Mouse (Mus musculus) gastrocnemius, postnatal 10 days (tissue): ENCODE results near the gene Rfxank. TPM values are rescaled to one million over a fixed set of nuclear protein-coding genes. Genes with fewer than 3 reads are reported as not detected.
A peak's percentile ranks its signal among the peaks of the same experiment; 100 is the strongest.

Experiments used
- DNase-seq: peaks from one replicate; pipeline ENCODE4 v3.0.0; 2021; ENCODE audit warnings: mixed read lengths
- long read RNA-seq, 2 experiments: library from polyadenylated mRNA; stranded (forward); transcript quantifications; one replicate each; pipeline ENCODE4 v2.0.0; 2021
- total RNA-seq, 2 experiments: library from RNA; stranded (reverse); gene quantifications; 2 replicates each; pipeline ENCODE4 v1.2.3; 2021

Rfxank gene
- 10 to 100 TPM in 1 of 2 experiments, 1 to 10 TPM in 1; 8.2 to 10.1 TPM for total RNA-seq
- long read RNA-seq, experiment 1, transcript Rfxank-201 (9 exons, 3,609 nt), result major isoform, 5 of 7 reads
- long read RNA-seq, experiment 1, partial matches to known transcripts, result 0 of 7 reads
- long read RNA-seq, experiment 1, other reads (novel, unspliced or antisense), result 1 of 7 reads
- long read RNA-seq, experiment 2, transcript Rfxank-201 (9 exons, 3,609 nt), result major isoform, 5 of 5 reads
- long read RNA-seq, experiment 2, partial matches to known transcripts, result 0 of 5 reads
- long read RNA-seq, experiment 2, other reads (novel, unspliced or antisense), result 0 of 5 reads

GRCm38 (mm10) chr8:70139026-70139857, at the start of gene Rfxank, which contains the start of the genes Borcs8 and Mef2b:
TSS of gene Rfxank (minus strand) at chr8:70139154.
TSS of gene Borcs8 (plus strand) at chr8:70139499.
TSS of gene Mef2b (plus strand) at chr8:70139711.
- DNase-seq, result peak; percentile 98

GRCm38 (mm10) chr8:70188707-70189106, 49.8 kb upstream of the Rfxank start:
- no peak for DNase-seq

GRCm38 (mm10) chr8:70183194-70183593, 44.2 kb upstream of the Rfxank start:
- DNase-seq, result no peak

- no peak for DNase-seq
Measured at GRCm38 (mm10) chr8:70181903-70182252, 42.9 kb upstream of the Rfxank start.

GRCm38 (mm10) chr8:70181212-70181902, 42.4 kb upstream of the Rfxank start:
- no peak for DNase-seq

- DNase-seq, result no peak
Measured at GRCm38 (mm10) chr8:70179082-70179481, 40.1 kb upstream of the Rfxank start.

- no peak for DNase-seq
Measured at GRCm38 (mm10) chr8:70178231-70178630, 39.3 kb upstream of the Rfxank start.

- DNase-seq, result no peak
Measured at GRCm38 (mm10) chr8:70174079-70174478, 35.1 kb upstream of the Rfxank start.

GRCm38 (mm10) chr8:70173320-70173719, 34.4 kb upstream of the Rfxank start:
- DNase-seq, result no peak

- DNase-seq, result peak; percentile 84
Measured at GRCm38 (mm10) chr8:70172043-70172681, 33.2 kb upstream of the Rfxank start, which contains the start of gene Tmem161a. TSS of gene Tmem161a (plus strand) at chr8:70172356.

- no peak for DNase-seq
Measured at GRCm38 (mm10) chr8:70171240-70171639, 32.3 kb upstream of the Rfxank start.

GRCm38 (mm10) chr8:70170748-70171147, 31.8 kb upstream of the Rfxank start:
- no peak for DNase-seq

GRCm38 (mm10) chr8:70170116-70170515, 31.2 kb upstream of the Rfxank start:
- no peak for DNase-seq

GRCm38 (mm10) chr8:70166504-70167110, 27.7 kb upstream of the Rfxank start:
- DNase-seq, result peak; percentile 83

- no peak for DNase-seq
Measured at GRCm38 (mm10) chr8:70163316-70163715, 24.4 kb upstream of the Rfxank start.

GRCm38 (mm10) chr8:70160015-70160414, 21.1 kb upstream of the Rfxank start:
- no peak for DNase-seq

- no peak for DNase-seq
Measured at GRCm38 (mm10) chr8:70159211-70159610, 20.3 kb upstream of the Rfxank start.

GRCm38 (mm10) chr8:70158069-70158853, 19.3 kb upstream of the Rfxank start:
- peak; percentile 76 for DNase-seq

GRCm38 (mm10) chr8:70157240-70157800, 18.4 kb upstream of the Rfxank start:
- DNase-seq, result no peak

GRCm38 (mm10) chr8:70152537-70153257, 13.7 kb upstream of the Rfxank start:
- DNase-seq, result peak; percentile 64
